Mouse (Mus musculus): ENCODE results near the gene Hecw1. TPM values are rescaled to one million over a fixed set of nuclear protein-coding genes. Genes with fewer than 3 reads are reported as not detected.

Hecw1 gene
- polyA plus RNA-seq (2015; fragmentation: Illumina TruSeq; extraction: RNeasy Lipid Tissue Mini Kit (QIAGEN cat#74804); ENCODE audit: insufficient read depth, low replicate concordance) = 0.18 TPM

DNA sequence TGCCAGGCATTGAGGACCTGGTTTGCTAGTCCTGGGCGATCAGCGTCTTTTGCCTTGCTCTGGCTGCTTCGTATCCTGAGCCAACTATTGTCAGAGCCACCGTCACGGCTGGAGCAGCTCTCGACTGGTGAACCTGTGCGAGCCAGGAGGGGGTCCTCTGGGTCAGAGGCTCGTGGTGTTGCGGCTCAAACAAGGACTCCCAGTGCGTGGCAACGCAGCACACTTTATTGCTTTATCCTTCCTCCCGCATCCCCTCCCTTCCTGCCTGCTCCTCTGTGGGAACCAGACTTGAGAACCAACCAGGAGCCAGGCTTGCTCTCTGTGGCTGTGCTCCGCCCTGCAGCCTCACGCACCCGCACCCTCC is at the start of gene Hecw1:
Hecw1 (minus strand) TSS at position 323 of the 364 bp plus-strand sequence.

Other genes starting within 250 kb of the Hecw1 start
- 70.4 TPM for gene Mrpl32, start 89.9 kb upstream of the Hecw1 start, polyA plus RNA-seq (2015; fragmentation: Illumina TruSeq; extraction: RNeasy Lipid Tissue Mini Kit (QIAGEN cat#74804); ENCODE audit: insufficient read depth, low replicate concordance)
- 126 TPM for gene Psma2, start 90.0 kb upstream of the Hecw1 start, polyA plus RNA-seq (2015; fragmentation: Illumina TruSeq; extraction: RNeasy Lipid Tissue Mini Kit (QIAGEN cat#74804); ENCODE audit: insufficient read depth, low replicate concordance)
- 9.7 TPM for gene AW209491, start 106.9 kb upstream of the Hecw1 start, polyA plus RNA-seq (2015; fragmentation: Illumina TruSeq; extraction: RNeasy Lipid Tissue Mini Kit (QIAGEN cat#74804); ENCODE audit: insufficient read depth, low replicate concordance)

Measured in spleen, adult 10 weeks (tissue).